Mouse (Mus musculus): ENCODE data around the gene Med24.

GRCm38 (mm10) chr11:98698849-98699640, 30.2 kb downstream of the Med24 start:
- TF ChIP-seq CTCF (conservative IDR thresholded peaks at IDR 0.05; ENCODE audit: insufficient read depth, insufficient read length, low read depth, low read length) (no peak), POLR2A (IDR thresholded peaks at IDR 0.05; ENCODE audit: low read depth, low read length) (no peak)
